Comparison of ENCODE assay signal across 8 mouse cellular contexts in genomic region chr1:39417817-39418216, GRCm38 (mm10). TPM values are rescaled to one million over a fixed set of nuclear protein-coding genes. Genes with fewer than 3 reads are reported as not detected.
DNase-seq lines count a peak whose midpoint lies in the region; ATAC-seq and TF ChIP-seq lines count a peak whose summit lies in the region.

No protein-coding gene starts in this region.

- DNase-seq in liver, result peak; percentile 24
- peak; percentile 52 for DNase-seq in brain, embryonic 14.5 days (ENCODE audit: low read depth)
- peak; percentile 50 to 67 for DNase-seq in heart, postnatal 14 days
- peak; percentile 13 for DNase-seq in limb, embryonic 14.5 days (ENCODE audit: low spot score)
- no peak for DNase-seq in cerebellum, adult 9-11 months
- no peak for DNase-seq in right cerebral cortex, adult 18-20 months

- peaks cover 6% of the 10 kb centered on the region for H3K36me3 ChIP-seq in liver, embryonic 12.5 days
- no peaks in the 10 kb centered on the region for H3K36me3 ChIP-seq in limb, embryonic 14.5 days (ENCODE audit: control insufficient read depth, insufficient read depth, low read length)

- H3K9ac ChIP-seq in liver, embryonic 12.5 days, result no peak overlapping the region
- H3K9ac ChIP-seq in limb, embryonic 14.5 days (ENCODE audit: low read depth, low read length, severe bottlenecking), result no peak overlapping the region

- H3K4me3 ChIP-seq in liver, embryonic 12.5 days, result no peak overlapping the region
- H3K4me3 ChIP-seq in limb, embryonic 14.5 days (replicated peaks; ENCODE audit: low read length), result no peak overlapping the region
- no peak overlapping the region for H3K4me3 ChIP-seq in olfactory bulb, adult 2 months (ENCODE audit: insufficient read depth, low read depth, low read length)

- no peaks in the 10 kb centered on the region for H3K9me3 ChIP-seq in liver, embryonic 12.5 days (replicated peaks)
- H3K9me3 ChIP-seq in limb, embryonic 14.5 days (ENCODE audit: control insufficient read depth, low read length), result no peaks in the 10 kb centered on the region

- H3K4me1 ChIP-seq in liver, embryonic 12.5 days, result peaks cover 22% of the 10 kb centered on the region
- 0 out of 2 replicates have a peak, but pooled peaks cover 8% of the 10 kb centered on the region for H3K4me1 ChIP-seq in limb, embryonic 14.5 days (ENCODE audit: control insufficient read depth, insufficient read depth, low read length)
- peaks cover 11% of the 10 kb centered on the region for H3K4me1 ChIP-seq in olfactory bulb, adult 2 months (ENCODE audit: control insufficient read depth, insufficient read depth, low read length)

- no peak for TF ChIP-seq POLR2A in brain, embryonic 14.5 days (IDR thresholded peaks at IDR 0.05; ENCODE audit: borderline replicate concordance, extremely low read depth, insufficient read depth, insufficient read length, poor library complexity, severe bottlenecking)
- no peak for TF ChIP-seq POLR2A in limb, embryonic 14.5 days (IDR thresholded peaks at IDR 0.05; ENCODE audit: borderline replicate concordance, extremely low read depth, insufficient read depth, insufficient read length)
- TF ChIP-seq POLR2A in olfactory bulb, adult 2 months (IDR thresholded peaks at IDR 0.05; ENCODE audit: insufficient read depth, low read depth, low read length), result no peak

- no peak overlapping the region for H3K27ac ChIP-seq in liver, embryonic 12.5 days
- H3K27ac ChIP-seq in limb, embryonic 14.5 days (replicated peaks; ENCODE audit: low read depth, low read length), result 0 out of 2 replicates have a peak overlapping the region, but pooled peaks have one; percentile 30
- 0 out of 2 replicates have a peak overlapping the region, but pooled peaks have one; percentile 46 for H3K27ac ChIP-seq in olfactory bulb, adult 2 months (ENCODE audit: insufficient read depth, low read depth, low read length)

- no peaks in the 10 kb centered on the region for H3K27me3 ChIP-seq in liver, embryonic 12.5 days (replicated peaks)
- no peaks in the 10 kb centered on the region for H3K27me3 ChIP-seq in limb, embryonic 14.5 days (ENCODE audit: control insufficient read depth, insufficient read depth, low read length)

- intact Hi-C loops in heart, postnatal 14 days (cut with DNase I), result loop anchor here (5.0 kb wide), 1 partner anchor 74 kb away; no protein-coding TSS in a partner anchor

- TF ChIP-seq CTCF in brain, embryonic 14.5 days (IDR thresholded peaks at IDR 0.05; ENCODE audit: borderline replicate concordance, extremely low read depth, insufficient read depth, insufficient read length), result no peak
- no peak for TF ChIP-seq CTCF in olfactory bulb, adult 2 months (IDR thresholded peaks at IDR 0.05; ENCODE audit: insufficient read depth, low read depth, low read length)

- H3K4me2 ChIP-seq in liver, embryonic 12.5 days, result no peak overlapping the region
- H3K4me2 ChIP-seq in limb, embryonic 14.5 days (replicated peaks; ENCODE audit: low read depth, low read length, severe bottlenecking), result no peak overlapping the region

- 50% methylated on average over 12 of the region's 12 CpGs for WGBS in liver, embryonic 12.5 days (ENCODE audit: insufficient replicate concordance)
- WGBS in limb, embryonic 14.5 days, result 12% methylated on average over 12 of the region's 12 CpGs
- 13% methylated on average over 12 of the region's 12 CpGs for WGBS in olfactory bulb, adult 2 months

- no peak for ATAC-seq in liver, embryonic 12.5 days
- no peak for ATAC-seq in limb, embryonic 14.5 days (ENCODE audit: low FRiP score, low read depth)

RNA-seq across cellular contexts. Expression of gene Rpl31, which starts 50.2 kb away (rescaled TPM):
- 511 and 538 TPM in 2 replicates for polyA plus RNA-seq in liver, embryonic 12.5 days (2016; fragmentation: Nextera tagmentation; extraction: Ambion mirVana)
- 1,108 and 1,128 TPM in 2 replicates for polyA plus RNA-seq in brain, embryonic 14.5 days (2012; rRNA removed)
- total RNA-seq in heart, postnatal 14 days (2021), result 100 to 1,000 TPM; 494 to 584 TPM
- polyA plus RNA-seq in limb, embryonic 14.5 days (2012; rRNA removed), result 1,032 and 2,613 TPM in 2 replicates
- 734 and 802 TPM in 2 replicates for polyA plus RNA-seq in limb, embryonic 14.5 days (2014; fragmentation: Nextera tagmentation; extraction: Ambion mirVana)
- polyA plus RNA-seq in olfactory bulb, adult 2 months (2012; ENCODE audit: insufficient read depth, insufficient read length, low replicate concordance, missing spikeins), result 807 TPM in 1 of 2 replicates, not detected in the other

Comparison
In these comparisons a context has a peak if more than half of its experiments do, and no peak if none do; other contexts are left out.
1. DNase-seq: peak in liver (single experiment), brain, embryonic 14.5 days (single experiment), heart, postnatal 14 days (2 of 2) and limb, embryonic 14.5 days (single experiment); none in cerebellum, adult 9-11 months (single experiment) and right cerebral cortex, adult 18-20 months (single experiment).